Mouse (Mus musculus): Measurements from ENCODE around the gene Slc1a2. TPM values are rescaled to one million over a fixed set of nuclear protein-coding genes. Genes with fewer than 3 reads are reported as not detected.

Gene Slc1a2
- polyA plus RNA-seq, 1 experiment from 2014 or later = 0.32 TPM

DNA sequence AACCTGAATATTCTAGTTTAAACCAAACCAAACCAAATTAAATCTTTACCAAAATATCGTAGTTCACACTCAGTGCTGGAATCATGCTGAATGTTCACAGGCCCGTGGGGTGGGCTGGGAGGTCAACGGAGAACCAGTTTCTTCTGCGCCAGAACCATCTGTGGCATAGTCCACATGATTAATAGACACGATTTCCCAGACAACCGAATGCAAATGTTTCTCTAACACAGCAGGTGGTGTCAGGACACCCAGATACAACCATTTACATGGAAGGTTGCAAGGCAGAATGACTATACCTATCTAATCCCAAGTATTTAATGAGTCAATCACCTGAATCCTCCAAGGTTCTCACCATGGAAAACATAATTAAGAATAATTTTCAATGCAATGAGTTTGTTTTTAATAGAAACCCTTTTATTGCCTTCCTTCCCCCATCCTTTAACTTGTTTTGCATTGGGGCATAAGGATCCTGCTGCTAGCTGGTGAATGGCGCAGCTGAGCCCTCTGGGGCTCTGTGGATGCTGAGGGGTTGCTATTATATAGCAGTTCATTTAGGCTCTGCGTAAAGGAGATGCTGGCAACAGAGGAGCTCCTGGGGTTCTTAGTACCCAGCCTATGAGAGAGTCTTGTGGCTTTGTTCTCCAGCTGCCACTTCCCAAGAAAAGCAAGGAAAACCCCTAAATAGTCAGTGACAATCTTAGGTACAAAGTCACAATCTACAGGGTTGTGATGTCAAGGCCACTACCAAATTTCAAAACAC lies 2.3 kb upstream of the Slc1a2 start:
- ATAC-seq (ENCODE audit: insufficient number of reproducible peaks, insufficient read depth, low FRiP score, low read depth) = no peak
- Histone ChIP-seq H3K4me3 (ENCODE audit: control insufficient read depth in 1 of 2, insufficient read depth in 1 of 2, low read depth in 1 of 2, low read length in 2 of 2) (no peak overlapping the region), H3K9ac (ENCODE audit: low read length) (no peak overlapping the region), H3K4me2 (ENCODE audit: low read length) (no peak overlapping the region), H3K27me3 (ENCODE audit: control insufficient read depth, insufficient read depth, low read length) (peaks cover 34% of the 10 kb centered on the region), H3K36me3 (ENCODE audit: control insufficient read depth, insufficient read depth, low read length) (no peaks in the 10 kb centered on the region), H3K9me3 (ENCODE audit: control insufficient read depth, low read length) (no peaks in the 10 kb centered on the region), H3K4me1 (ENCODE audit: control insufficient read depth in 2 of 2, insufficient read depth in 2 of 2, low read length in 2 of 2) (peaks cover 6 to 7% of the 10 kb centered on the region in 2 experiments; a peak in 2 of 4 replicates), H3K27ac (replicated peaks in 1 of 2; ENCODE audit: control insufficient read depth in 1 of 2, insufficient read depth in 1 of 2, low read depth in 2 of 2, low read length in 2 of 2) (no peak overlapping the region)
- whole genome bisulfite sequencing = 68% methylated on average over 8 of the region's 8 CpGs

DNA sequence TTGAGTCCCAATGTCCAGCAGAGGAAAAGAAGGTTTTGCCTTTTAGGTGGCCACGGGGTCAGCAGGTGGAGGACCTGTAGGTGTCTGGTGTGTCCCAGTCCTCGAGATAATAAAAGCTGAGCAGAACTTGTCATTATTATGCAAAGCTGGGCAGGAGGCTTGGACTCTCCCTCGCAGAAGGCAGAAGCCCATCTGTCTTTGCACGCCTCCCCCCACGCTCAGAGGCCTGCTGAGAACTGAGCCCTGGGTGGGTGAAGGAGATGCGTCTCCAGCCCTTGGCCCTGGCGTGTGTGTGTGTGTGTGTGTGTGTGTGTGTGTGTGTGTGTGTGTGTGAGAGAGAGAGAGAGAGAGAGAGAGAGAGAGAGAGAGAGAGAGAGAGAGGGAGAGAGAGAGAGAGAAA lies 733 bp upstream of the Slc1a2 start:
- Histone ChIP-seq H3K36me3 (ENCODE audit: control insufficient read depth, insufficient read depth, low read length) (no peaks in the 10 kb centered on the region), H3K4me2 (ENCODE audit: low read length) (peak overlapping the region; percentile 93; the same call in 1 of the 2 replicates), H3K27me3 (ENCODE audit: control insufficient read depth, insufficient read depth, low read length) (peaks cover 38% of the 10 kb centered on the region), H3K4me1 (ENCODE audit: control insufficient read depth in 2 of 2, insufficient read depth in 2 of 2, low read length in 2 of 2) (peaks cover 6 to 7% of the 10 kb centered on the region in 2 experiments; a peak in 2 of 4 replicates), H3K9ac (ENCODE audit: low read length) (no peak overlapping the region), H3K4me3 (ENCODE audit: control insufficient read depth in 1 of 2, insufficient read depth in 1 of 2, low read depth in 1 of 2, low read length in 2 of 2) (peak overlapping the region in 1 of 2 experiments; percentile 63; a peak in 1 of 4 replicates), H3K9me3 (ENCODE audit: control insufficient read depth, low read length) (no peaks in the 10 kb centered on the region), H3K27ac (replicated peaks in 1 of 2; ENCODE audit: control insufficient read depth in 1 of 2, insufficient read depth in 1 of 2, low read depth in 2 of 2, low read length in 2 of 2) (no peak overlapping the region)
- WGBS = 34% methylated on average over 7 of the region's 7 CpGs
- no peak for ATAC-seq (ENCODE audit: insufficient number of reproducible peaks, insufficient read depth, low FRiP score, low read depth)

GRCm38 (mm10) chr2:102658661-102659520 lies 432 bp downstream of the Slc1a2 start:
- Histone ChIP-seq H3K4me2 (ENCODE audit: low read length) (peak overlapping the region; percentile 93), H3K9ac (ENCODE audit: low read length) (peak overlapping the region; percentile 69), H3K4me1 (ENCODE audit: control insufficient read depth in 2 of 2, insufficient read depth in 2 of 2, low read length in 2 of 2) (peaks cover 6 to 7% of the 10 kb centered on the region in 2 experiments; a peak in 2 of 4 replicates), H3K27me3 (ENCODE audit: control insufficient read depth, insufficient read depth, low read length) (peaks cover 41% of the 10 kb centered on the region), H3K9me3 (ENCODE audit: control insufficient read depth, low read length) (no peaks in the 10 kb centered on the region), H3K27ac (replicated peaks in 1 of 2; ENCODE audit: control insufficient read depth in 1 of 2, insufficient read depth in 1 of 2, low read depth in 2 of 2, low read length in 2 of 2) (no peak overlapping the region), H3K36me3 (ENCODE audit: control insufficient read depth, insufficient read depth, low read length) (no peaks in the 10 kb centered on the region), H3K4me3 (ENCODE audit: control insufficient read depth in 1 of 2, insufficient read depth in 1 of 2, low read depth in 1 of 2, low read length in 2 of 2) (peak overlapping the region; percentile 63 to 64)
- ATAC-seq (ENCODE audit: insufficient number of reproducible peaks, insufficient read depth, low FRiP score, low read depth) = peak; percentile 72
- WGBS = under 1% methylated on average over 80 of the region's 80 CpGs

GRCm38 (mm10) chr2:102659521-102659830 lies 1.0 kb downstream of the Slc1a2 start:
- Histone ChIP-seq H3K4me1 (ENCODE audit: control insufficient read depth in 2 of 2, insufficient read depth in 2 of 2, low read length in 2 of 2) (peaks cover 6 to 7% of the 10 kb centered on the region in 2 experiments; a peak in 2 of 4 replicates), H3K9me3 (ENCODE audit: control insufficient read depth, low read length) (no peaks in the 10 kb centered on the region), H3K4me3 (ENCODE audit: control insufficient read depth in 1 of 2, insufficient read depth in 1 of 2, low read depth in 1 of 2, low read length in 2 of 2) (peak overlapping the region; percentile 63 to 64), H3K9ac (ENCODE audit: low read length) (peak overlapping the region; percentile 69), H3K27ac (replicated peaks in 1 of 2; ENCODE audit: control insufficient read depth in 1 of 2, insufficient read depth in 1 of 2, low read depth in 2 of 2, low read length in 2 of 2) (no peak overlapping the region), H3K27me3 (ENCODE audit: control insufficient read depth, insufficient read depth, low read length) (peaks cover 41% of the 10 kb centered on the region), H3K36me3 (ENCODE audit: control insufficient read depth, insufficient read depth, low read length) (no peaks in the 10 kb centered on the region), H3K4me2 (ENCODE audit: low read length) (peak overlapping the region; percentile 93)
- ATAC-seq (ENCODE audit: insufficient number of reproducible peaks, insufficient read depth, low FRiP score, low read depth) = no peak
- WGBS = under 1% methylated on average over 10 of the region's 10 CpGs

GRCm38 (mm10) chr2:102661052-102661451 lies 2.6 kb downstream of the Slc1a2 start:
- H3K4me1 ChIP-seq (ENCODE audit: control insufficient read depth in 2 of 2, insufficient read depth in 2 of 2, low read length in 2 of 2) = peaks cover 6 to 7% of the 10 kb centered on the region in 2 experiments; a peak in 2 of 4 replicates
- H3K9ac ChIP-seq (ENCODE audit: low read length) = no peak overlapping the region
- H3K4me2 ChIP-seq (ENCODE audit: low read length) = no peak overlapping the region
- no peak overlapping the region for H3K4me3 ChIP-seq (ENCODE audit: control insufficient read depth in 1 of 2, insufficient read depth in 1 of 2, low read depth in 1 of 2, low read length in 2 of 2)
- no peaks in the 10 kb centered on the region for H3K36me3 ChIP-seq (ENCODE audit: control insufficient read depth, insufficient read depth, low read length)
- no peak for ATAC-seq (ENCODE audit: insufficient number of reproducible peaks, insufficient read depth, low FRiP score, low read depth)
- H3K9me3 ChIP-seq (ENCODE audit: control insufficient read depth, low read length) = no peaks in the 10 kb centered on the region
- peaks cover 41% of the 10 kb centered on the region for H3K27me3 ChIP-seq (ENCODE audit: control insufficient read depth, insufficient read depth, low read length)
- no peak overlapping the region for H3K27ac ChIP-seq (replicated peaks in 1 of 2; ENCODE audit: control insufficient read depth in 1 of 2, insufficient read depth in 1 of 2, low read depth in 2 of 2, low read length in 2 of 2)
- 41% methylated on average over 2 of the region's 2 CpGs for WGBS

- Histone ChIP-seq H3K9me3 (ENCODE audit: control insufficient read depth, low read length) (no peaks in the 10 kb centered on the region), H3K36me3 (ENCODE audit: control insufficient read depth, insufficient read depth, low read length) (no peaks in the 10 kb centered on the region), H3K4me1 (ENCODE audit: control insufficient read depth in 2 of 2, insufficient read depth in 2 of 2, low read length in 2 of 2) (peaks cover 6 to 7% of the 10 kb centered on the region in 2 experiments; a peak in 2 of 4 replicates), H3K9ac (ENCODE audit: low read length) (no peak overlapping the region), H3K4me2 (ENCODE audit: low read length) (no peak overlapping the region), H3K27me3 (ENCODE audit: control insufficient read depth, insufficient read depth, low read length) (peaks cover 30% of the 10 kb centered on the region), H3K27ac (replicated peaks in 1 of 2; ENCODE audit: control insufficient read depth in 1 of 2, insufficient read depth in 1 of 2, low read depth in 2 of 2, low read length in 2 of 2) (no peak overlapping the region), H3K4me3 (ENCODE audit: control insufficient read depth in 1 of 2, insufficient read depth in 1 of 2, low read depth in 1 of 2, low read length in 2 of 2) (no peak overlapping the region)
- WGBS = 61% methylated on average over 9 of the region's 9 CpGs
- ATAC-seq (ENCODE audit: insufficient number of reproducible peaks, insufficient read depth, low FRiP score, low read depth) = no peak
Measured at GRCm38 (mm10) chr2:102662911-102663310, 4.5 kb downstream of the Slc1a2 start.

DNA sequence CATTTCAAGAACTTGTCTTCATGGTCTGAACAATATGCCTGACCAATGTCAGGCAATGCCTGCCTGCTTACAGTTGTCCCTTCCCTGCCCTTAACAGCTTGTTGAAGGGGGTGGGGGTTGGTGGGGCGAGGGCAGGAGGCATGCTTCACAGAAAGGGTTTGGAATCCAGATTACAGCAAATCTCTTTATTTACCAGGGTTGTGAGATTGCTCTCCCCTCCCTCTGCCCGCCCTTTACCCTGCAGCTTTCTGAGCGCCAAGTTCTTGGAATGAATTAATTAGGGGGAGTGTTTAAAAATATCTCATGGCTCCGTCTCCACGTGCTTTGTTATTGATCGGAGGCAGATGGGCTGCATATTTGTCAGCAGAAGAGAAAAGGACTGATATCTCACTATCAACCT lies 4.9 kb downstream of the Slc1a2 start:
- H3K9ac ChIP-seq (ENCODE audit: low read length) = no peak overlapping the region
- peaks cover 2 to 3% of the 10 kb centered on the region in 2 experiments; a peak in 1 of 4 replicates for H3K4me1 ChIP-seq (ENCODE audit: control insufficient read depth in 2 of 2, insufficient read depth in 2 of 2, low read length in 2 of 2)
- ATAC-seq (ENCODE audit: insufficient number of reproducible peaks, insufficient read depth, low FRiP score, low read depth) = no peak
- H3K27ac ChIP-seq (replicated peaks in 1 of 2; ENCODE audit: control insufficient read depth in 1 of 2, insufficient read depth in 1 of 2, low read depth in 2 of 2, low read length in 2 of 2) = no peak overlapping the region
- no peaks in the 10 kb centered on the region for H3K9me3 ChIP-seq (ENCODE audit: control insufficient read depth, low read length)
- no peaks in the 10 kb centered on the region for H3K36me3 ChIP-seq (ENCODE audit: control insufficient read depth, insufficient read depth, low read length)
- 0 out of 2 replicates have a peak overlapping the region, but pooled peaks have one; percentile 14 for H3K4me2 ChIP-seq (ENCODE audit: low read length)
- 25% methylated on average over 6 of the region's 6 CpGs for WGBS
- peaks cover 26% of the 10 kb centered on the region for H3K27me3 ChIP-seq (ENCODE audit: control insufficient read depth, insufficient read depth, low read length)
- no peak overlapping the region for H3K4me3 ChIP-seq (ENCODE audit: control insufficient read depth in 1 of 2, insufficient read depth in 1 of 2, low read depth in 1 of 2, low read length in 2 of 2)

Measured in heart, embryonic 14.5 days (tissue).